Mouse (Mus musculus): ENCODE results near the gene Neurl1a.
"Not testable (repeated sequence)": the region's sequence is repeated elsewhere in the genome, so short reads cannot be mapped to it uniquely, and the experiment has no call there.

Neurl1a gene

GRCm38 (mm10) chr19:47178431-47179271 lies at the start of gene Neurl1a:
TSS of gene Neurl1a (plus strand) at chr19:47178820.
- DNase-seq (ENCODE audit: inconsistent age in 2 of 2, low spot score in 1 of 2) = peak; percentile 71 to 88

DNA sequence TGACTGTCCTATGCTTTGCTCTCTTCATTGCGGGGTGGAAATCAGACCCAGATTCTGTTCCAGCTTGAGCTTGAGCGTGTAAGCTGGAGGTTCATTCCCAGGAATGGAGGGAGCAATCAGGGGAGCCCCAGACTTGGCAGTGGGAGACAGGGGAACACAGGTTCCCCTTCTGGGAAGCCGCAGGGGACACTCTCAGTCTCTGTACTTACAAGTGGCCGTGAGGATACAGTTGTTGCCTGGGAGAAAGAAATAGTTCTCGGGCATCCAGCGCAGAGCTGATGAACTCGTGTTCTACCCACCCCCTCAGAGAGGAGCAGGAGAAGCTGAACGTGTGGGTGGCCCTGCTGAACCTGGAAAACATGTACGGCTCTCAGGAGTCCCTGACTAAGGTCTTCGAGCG lies 49.8 kb upstream of the Neurl1a start:
- DNase-seq (ENCODE audit: inconsistent age in 2 of 2, low spot score in 1 of 2) = no peak

- DNase-seq (ENCODE audit: inconsistent age in 2 of 2, low spot score in 1 of 2) = peak in 1 of 2 experiments; percentile 69
These were observed 48.0 kb upstream of the Neurl1a start for GRCm38 (mm10) chr19:47130551-47131125.

- DNase-seq (ENCODE audit: inconsistent age in 2 of 2, low spot score in 1 of 2) = no peak
These were observed 45.5 kb upstream of the Neurl1a start for GRCm38 (mm10) chr19:47133161-47133560.

- DNase-seq (ENCODE audit: inconsistent age in 2 of 2, low spot score in 1 of 2) = no peak
These were observed 43.1 kb upstream of the Neurl1a start for GRCm38 (mm10) chr19:47135568-47135967.

GRCm38 (mm10) chr19:47136170-47136569 lies 42.5 kb upstream of the Neurl1a start:
- DNase-seq (ENCODE audit: inconsistent age in 2 of 2, low spot score in 1 of 2) = no peak

GRCm38 (mm10) chr19:47137051-47137581 lies 41.5 kb upstream of the Neurl1a start:
- DNase-seq (ENCODE audit: inconsistent age in 2 of 2, low spot score in 1 of 2) = peak; percentile 67 to 83

DNA sequence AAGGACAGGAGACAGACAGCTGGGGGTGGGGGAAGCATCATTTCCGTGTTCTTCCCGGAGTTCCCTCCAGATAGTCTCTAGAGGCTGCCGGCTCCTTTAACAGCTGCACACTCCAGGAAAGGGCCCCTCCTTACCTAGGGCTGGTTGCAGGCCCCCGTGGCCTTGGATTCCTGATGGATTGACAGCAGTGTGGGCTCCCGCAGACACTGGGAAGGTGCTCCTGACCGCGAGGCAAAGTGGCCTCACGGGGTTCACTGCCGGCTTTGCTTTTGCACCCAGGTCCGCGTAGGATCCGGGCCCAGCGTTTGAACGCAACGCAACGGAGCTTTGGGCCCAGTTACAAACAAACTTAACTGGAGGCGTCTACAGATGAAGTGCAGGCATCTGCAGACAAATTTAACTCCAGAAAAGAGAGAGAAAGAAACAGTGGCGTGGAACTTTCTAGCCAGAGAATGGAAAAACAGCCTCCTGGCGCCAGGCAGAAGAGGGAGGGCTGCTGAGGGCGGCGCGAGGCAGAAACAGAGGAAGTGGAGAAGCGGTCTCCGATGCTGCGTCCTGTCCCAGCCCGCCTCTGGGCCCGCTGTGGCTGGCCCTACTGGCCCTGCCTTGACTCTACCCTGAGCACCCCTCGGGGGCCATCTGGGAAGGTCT lies 40.7 kb upstream of the Neurl1a start, which contains the start of gene Calhm2:
TSS of gene Calhm2 (minus strand) at position 524 of the 651 bp plus-strand sequence.
- DNase-seq (ENCODE audit: inconsistent age in 2 of 2, low spot score in 1 of 2) = peak; percentile 58 to 85

DNA sequence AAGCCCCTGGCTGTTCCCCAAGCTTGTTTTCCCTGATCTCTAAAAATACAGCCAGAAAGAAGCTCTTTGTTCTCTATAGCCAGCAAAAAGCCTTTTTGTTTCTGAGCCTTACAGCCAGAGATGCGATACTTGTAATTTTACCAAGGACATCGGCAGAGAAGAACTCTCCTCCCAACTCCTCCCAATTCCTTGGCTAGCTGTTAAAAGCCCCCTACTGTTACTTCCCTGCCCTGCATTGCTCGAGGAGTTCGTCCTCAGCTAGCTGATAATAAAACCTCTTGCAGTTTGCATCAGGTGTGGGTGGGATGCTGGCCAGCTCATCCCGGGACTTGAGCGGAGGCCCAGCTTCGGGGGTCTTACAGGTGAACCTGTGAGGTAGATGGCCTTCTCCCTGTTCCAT lies 39.0 kb upstream of the Neurl1a start:
- not testable (repeated sequence) for DNase-seq (ENCODE audit: inconsistent age in 2 of 2, low spot score in 1 of 2)

DNA sequence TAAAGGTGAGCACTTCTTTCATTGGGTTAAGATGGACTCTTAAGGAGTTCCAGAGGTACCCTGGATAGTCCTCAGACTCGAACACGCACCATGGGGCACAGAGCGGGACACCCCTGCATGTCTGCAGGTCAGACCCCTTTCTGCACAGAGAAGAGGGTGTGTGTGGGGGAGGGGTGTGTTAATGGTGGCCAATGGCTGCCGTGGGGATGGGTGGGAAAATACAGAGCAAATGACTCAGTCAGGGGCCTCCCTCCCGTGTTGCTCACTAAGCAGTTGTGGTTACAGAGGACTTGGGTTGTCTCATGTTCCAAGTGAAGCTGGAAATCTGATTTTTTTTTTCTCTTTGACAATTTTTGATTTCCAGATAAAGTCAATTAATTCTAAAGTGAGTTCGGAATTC lies 36.2 kb upstream of the Neurl1a start:
- no peak for DNase-seq (ENCODE audit: inconsistent age in 2 of 2, low spot score in 1 of 2)

- no peak for DNase-seq (ENCODE audit: inconsistent age in 2 of 2, low spot score in 1 of 2)
These were observed 34.5 kb upstream of the Neurl1a start, which contains the start of gene Calhm1 for GRCm38 (mm10) chr19:47144154-47144553. TSS of gene Calhm1 (minus strand) at chr19:47144254.

GRCm38 (mm10) chr19:47148267-47148847 lies 30.3 kb upstream of the Neurl1a start:
- peak in 1 of 2 experiments; percentile 42 for DNase-seq (ENCODE audit: inconsistent age in 2 of 2, low spot score in 1 of 2)

GRCm38 (mm10) chr19:47149854-47150253 lies 28.8 kb upstream of the Neurl1a start:
- DNase-seq (ENCODE audit: inconsistent age in 2 of 2, low spot score in 1 of 2) = no peak

DNA sequence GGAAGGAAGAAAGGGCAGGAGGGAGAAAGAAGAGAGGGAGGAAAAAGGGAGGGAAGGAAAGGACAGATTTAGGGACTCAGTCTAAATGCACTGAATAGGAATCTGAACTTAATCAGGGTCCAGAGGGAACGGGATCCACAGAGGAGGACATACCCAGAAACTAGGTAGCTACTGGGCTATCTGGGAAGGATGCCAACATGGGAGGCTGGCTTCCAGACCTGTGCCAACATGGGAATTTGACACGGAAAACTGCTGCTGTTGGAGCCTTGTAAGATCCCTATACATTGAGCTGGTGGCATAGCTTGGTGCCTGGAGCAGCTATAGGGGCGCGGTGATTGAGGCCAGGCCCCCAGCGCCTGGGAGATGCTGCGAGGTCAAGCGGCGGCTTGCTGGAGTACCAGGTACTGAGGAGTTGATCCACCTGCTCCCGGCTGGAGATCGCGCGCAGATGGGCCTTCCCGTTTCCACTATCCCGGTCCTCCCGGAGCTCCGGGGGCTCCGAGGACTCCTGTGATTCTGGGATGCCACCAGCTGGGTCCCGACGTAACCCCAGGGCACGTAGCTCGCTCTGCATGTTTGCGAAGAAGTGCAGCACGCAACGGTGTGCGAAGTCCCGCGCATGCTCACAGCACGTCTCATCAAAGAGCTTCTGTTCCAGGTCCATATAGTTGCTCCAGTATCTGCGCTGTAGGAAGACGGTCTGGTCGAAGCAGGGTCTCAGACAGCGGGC lies 27.1 kb upstream of the Neurl1a start:
- DNase-seq (ENCODE audit: inconsistent age in 2 of 2, low spot score in 1 of 2) = peak in 1 of 2 experiments; percentile 45

DNA sequence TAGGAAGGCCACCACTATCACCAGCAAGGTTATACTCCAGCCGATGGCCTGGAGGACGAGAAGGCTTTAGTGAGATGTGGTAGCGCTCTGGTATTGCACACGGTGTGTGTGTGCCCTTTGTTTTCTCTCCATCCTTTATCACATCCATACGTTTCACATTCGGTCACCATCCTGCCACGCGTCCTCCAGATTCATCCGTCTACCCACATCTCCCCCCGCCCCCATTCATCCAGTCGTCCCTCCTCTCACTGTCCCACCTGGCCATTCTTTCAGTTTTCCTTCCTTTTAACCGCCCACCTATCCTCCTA lies 26.6 kb upstream of the Neurl1a start:
- DNase-seq (ENCODE audit: inconsistent age in 2 of 2, low spot score in 1 of 2) = no peak

GRCm38 (mm10) chr19:47153767-47154166 lies 24.9 kb upstream of the Neurl1a start:
- DNase-seq (ENCODE audit: inconsistent age in 2 of 2, low spot score in 1 of 2) = no peak

DNA sequence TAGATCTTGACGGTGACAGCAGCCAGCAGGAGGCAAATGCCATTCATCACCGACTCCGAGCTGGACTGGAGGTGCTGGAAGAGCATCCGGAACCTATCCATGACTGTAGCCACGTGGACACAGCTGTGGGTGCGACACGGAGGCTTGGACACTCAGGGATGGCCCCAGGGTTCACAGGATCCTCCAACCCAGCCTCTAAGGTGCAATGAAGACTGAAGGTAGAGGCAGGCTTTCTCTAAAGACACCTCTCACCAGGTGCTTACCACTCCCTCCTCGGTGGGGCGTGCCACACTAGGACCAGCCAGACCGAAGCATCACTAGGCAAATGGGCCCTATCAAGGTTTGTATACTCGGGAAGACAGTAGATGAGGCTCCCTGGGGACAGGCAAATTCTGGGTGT lies 21.0 kb upstream of the Neurl1a start, which contains the start of gene Calhm3:
TSS of gene Calhm3 (minus strand) at position 101 of the 400 bp plus-strand sequence.
- no peak for DNase-seq (ENCODE audit: inconsistent age in 2 of 2, low spot score in 1 of 2)

GRCm38 (mm10) chr19:47161669-47162068 lies 17.0 kb upstream of the Neurl1a start:
- DNase-seq (ENCODE audit: inconsistent age in 2 of 2, low spot score in 1 of 2) = no peak

DNA sequence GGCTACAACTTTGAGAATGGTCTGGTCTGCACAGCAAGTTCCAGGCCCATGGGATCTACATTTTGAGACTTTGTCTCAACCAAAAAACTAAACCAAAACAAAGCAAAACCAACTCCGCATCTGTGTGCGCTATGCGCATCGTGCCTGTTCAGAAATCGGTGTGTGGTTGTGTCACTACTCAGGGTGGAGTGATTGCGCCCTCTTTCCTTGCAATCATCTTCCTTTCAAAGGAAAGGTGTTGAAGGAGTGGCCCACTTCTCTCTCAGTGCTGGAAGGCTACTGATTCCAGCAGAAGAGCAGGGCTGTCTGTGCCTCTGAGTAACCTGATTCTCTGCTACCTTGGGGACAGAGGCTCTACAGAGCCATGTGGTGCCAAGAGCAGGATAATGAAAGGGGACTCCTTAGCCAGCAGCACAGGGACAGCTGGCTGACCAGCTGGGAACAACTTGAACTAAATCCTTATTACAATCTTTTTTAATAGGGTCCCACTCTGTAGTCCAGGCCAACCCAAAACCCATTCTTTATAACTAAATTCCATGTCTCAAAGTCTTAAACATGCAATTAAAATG lies 15.4 kb upstream of the Neurl1a start:
- DNase-seq (ENCODE audit: inconsistent age in 2 of 2, low spot score in 1 of 2) = no peak

GRCm38 (mm10) chr19:47166758-47167157 lies 11.9 kb upstream of the Neurl1a start:
- no peak for DNase-seq (ENCODE audit: inconsistent age in 2 of 2, low spot score in 1 of 2)
